Comparison of ENCODE assay signal across 35 mouse cellular contexts in the genomic region with DNA sequence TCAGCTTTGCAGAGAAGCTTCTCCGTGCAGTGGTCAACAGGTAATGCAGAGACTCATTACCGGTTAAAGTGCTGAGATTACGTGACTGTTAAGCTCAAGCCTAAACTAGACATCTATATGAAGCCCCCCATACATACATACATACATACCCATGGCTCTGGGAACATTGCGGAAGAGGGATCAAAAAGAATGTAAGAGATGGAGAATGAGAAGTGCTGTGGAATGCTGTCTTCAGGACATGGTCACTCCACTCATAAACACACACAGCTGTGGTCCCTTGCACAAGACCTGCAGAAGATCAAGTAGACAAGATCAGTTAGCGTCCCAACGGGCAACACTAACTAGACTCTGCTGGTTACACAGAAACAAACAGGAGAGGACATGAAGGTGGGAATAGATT.
"Had no signal": no experiment of that assay in that cellular context is flagged by ENCODE, and none has a peak within 500 bp of the region (broad histone marks: within the 10 kb centered on the region; RNA-seq: fewer than 3 reads in every experiment).

No protein-coding gene starts in this region.

- DNase-seq: heart, postnatal 10 days; heart, postnatal 14 days; heart, postnatal 36 days; heart, postnatal 4 days; kidney, adult 11 months; kidney, adult 18-20 months; kidney, adult 2 months; kidney, adult 8-10 months; kidney, adult 9 months; kidney, postnatal 10 days; kidney, postnatal 14 days; kidney, postnatal 25 days; kidney, postnatal 36 days; kidney, postnatal 4 days; layer of hippocampus, adult 9-11 months; layer of hippocampus, postnatal 36 days had no signal

- H3K27ac ChIP-seq: heart, embryonic 10.5 days; heart, embryonic 13.5 days; heart, embryonic 15.5 days; hindbrain, embryonic 10.5 days; hindbrain, embryonic 12.5 days; hindbrain, embryonic 13.5 days; hindbrain, embryonic 14.5 days; hindbrain, embryonic 15.5 days; hindbrain, postnatal 0 days; intestine, embryonic 15.5 days; kidney, embryonic 15.5 days; kidney, postnatal 0 days; layer of hippocampus, adult 2 months had no signal

- H3K4me2 ChIP-seq: heart, embryonic 11.5 days; heart, embryonic 12.5 days; heart, embryonic 13.5 days; heart, embryonic 15.5 days; hindbrain, embryonic 12.5 days; hindbrain, embryonic 13.5 days; hindbrain, embryonic 14.5 days; hindbrain, embryonic 15.5 days; intestine, embryonic 15.5 days; kidney, embryonic 15.5 days had no signal

- H3K36me3 ChIP-seq: heart, embryonic 10.5 days; heart, embryonic 12.5 days; heart, embryonic 13.5 days; heart, embryonic 15.5 days; hindbrain, embryonic 10.5 days; hindbrain, embryonic 12.5 days; hindbrain, embryonic 13.5 days; hindbrain, embryonic 15.5 days; intestine, embryonic 15.5 days; kidney, embryonic 15.5 days had no signal

- H3K27me3 ChIP-seq: heart, embryonic 12.5 days; heart, embryonic 13.5 days; heart, embryonic 15.5 days; hindbrain, embryonic 12.5 days; hindbrain, embryonic 13.5 days; hindbrain, embryonic 15.5 days; intestine, embryonic 15.5 days; kidney, embryonic 15.5 days had no signal

- H3K4me1 ChIP-seq: heart, embryonic 15.5 days; intestine, embryonic 15.5 days; kidney, embryonic 15.5 days had no signal

- H3K9me3 ChIP-seq: heart, embryonic 10.5 days; heart, embryonic 12.5 days; heart, embryonic 13.5 days; heart, embryonic 15.5 days; hindbrain, embryonic 10.5 days; hindbrain, embryonic 12.5 days; hindbrain, embryonic 13.5 days; hindbrain, embryonic 15.5 days; intestine, embryonic 15.5 days; kidney, embryonic 15.5 days had no signal

- H3K4me3 ChIP-seq: heart, embryonic 10.5 days; heart, embryonic 12.5 days; heart, embryonic 13.5 days; heart, embryonic 15.5 days; hindbrain, embryonic 10.5 days; hindbrain, embryonic 12.5 days; hindbrain, embryonic 13.5 days; hindbrain, embryonic 15.5 days; intestine, embryonic 15.5 days; kidney, embryonic 15.5 days; layer of hippocampus, adult 2 months had no signal

- H3K9ac ChIP-seq: heart, embryonic 12.5 days; heart, embryonic 13.5 days; heart, embryonic 15.5 days; hindbrain, embryonic 12.5 days; hindbrain, embryonic 13.5 days; hindbrain, embryonic 14.5 days; hindbrain, embryonic 15.5 days; intestine, embryonic 15.5 days; kidney, embryonic 15.5 days had no signal

- ATAC-seq: hindbrain, embryonic 16.5 days; hindbrain, postnatal 0 days; inflammation-experienced regulatory T-cells, adult 6 months; intestine, embryonic 15.5 days; intestine, embryonic 16.5 days; intestine, postnatal 0 days had no signal
